Mouse (Mus musculus) G1E (cell line): Measurements from ENCODE around the gene Ttll11.

ENCODE experiments used
- CTCF ChIP-seq: IDR thresholded peaks from 2 replicates; pipeline ENCODE4 v1.5.1; 2012; ENCODE audit warnings: low read depth, low read length, inconsistent platforms, mixed read lengths
- GATA2 ChIP-seq: IDR thresholded peaks from 2 replicates; pipeline ENCODE4 v1.6.1; 2012; ENCODE audit warnings: low read depth, low read length, inconsistent platforms, borderline replicate concordance
- POLR2AphosphoS5 ChIP-seq: IDR thresholded peaks from 2 replicates; pipeline ENCODE4 v1.6.1; 2012; ENCODE audit warnings: low read depth, low read length, inconsistent platforms; ENCODE audit not compliant: insufficient replicate concordance

DNA sequence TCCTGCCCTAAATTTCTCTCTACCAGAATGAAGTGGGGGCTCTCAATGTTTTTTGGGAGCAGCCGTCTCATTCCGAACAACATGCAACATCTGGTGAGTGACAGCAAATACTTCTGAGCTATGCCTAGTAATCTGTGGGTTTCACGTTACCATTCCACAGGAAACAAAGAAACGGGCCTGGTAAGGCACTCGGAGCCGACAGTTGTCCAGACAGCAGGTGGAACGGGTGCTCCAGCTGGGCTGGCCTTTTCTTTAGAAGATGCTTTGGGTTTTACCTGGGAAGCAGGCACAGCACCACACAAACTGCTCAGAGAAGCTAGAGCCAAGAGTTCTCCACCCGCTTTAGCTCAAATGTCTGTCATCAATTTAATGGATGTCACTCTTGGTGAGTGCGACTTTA, 69.0 kb downstream of the Ttll11 start:
- TF ChIP-seq CTCF: no peak
- no peak for TF ChIP-seq POLR2AphosphoS5
- no peak for TF ChIP-seq GATA2
